Mouse (Mus musculus) heart, postnatal 14 days (tissue): ENCODE measurements around the gene Zbtb3. TPM values are rescaled to one million over a fixed set of nuclear protein-coding genes. Genes with fewer than 3 reads are reported as not detected.
A peak's percentile ranks its signal among the peaks of the same experiment; 100 is the strongest.

Experiments
- DNase-seq, 2 experiments: peaks; one replicate each; pipeline ENCODE4 v3.0.0; 2021 to 2022
- intact Hi-C: fragments of 180-260 bp; cut with DNase I; formaldehyde crosslinking; loops from one replicate; pipeline ENCODE4 v1.15.1; 2025
- total RNA-seq, 2 experiments: library from RNA; stranded (reverse); gene quantifications; 2 replicates each; pipeline ENCODE4 v1.2.3; 2021

Gene Zbtb3
- total RNA-seq, 2 experiments from 2014 or later, result 1.2 to 2.3 TPM

DNA sequence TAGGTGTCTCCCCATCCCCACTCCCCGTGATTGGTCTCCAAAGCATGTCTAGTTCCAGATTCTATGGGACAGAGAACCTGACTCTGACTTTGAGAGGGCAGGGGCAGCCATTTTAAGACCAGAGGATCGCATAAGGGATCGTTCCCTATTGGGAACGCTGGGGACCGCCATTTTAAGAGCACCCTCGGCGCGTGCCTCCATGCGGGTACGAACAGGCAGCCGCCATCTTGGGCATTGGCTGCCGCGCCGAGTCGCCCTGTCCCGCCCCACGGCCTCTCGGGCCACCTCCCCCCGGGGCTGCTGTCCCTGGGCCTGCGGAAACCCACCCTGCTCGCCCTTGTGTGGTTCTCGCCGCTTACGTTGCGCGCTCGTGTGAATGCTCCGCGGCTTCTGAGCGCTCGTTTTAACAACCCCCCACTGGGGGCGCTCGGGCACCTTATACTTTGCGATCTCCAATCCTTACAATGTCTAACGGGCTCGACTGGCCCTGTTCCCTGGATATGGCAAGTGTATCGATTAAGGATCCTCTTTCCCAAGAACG, 35.0 kb downstream of the Zbtb3 start, which contains the start of gene Bscl2:
Gene Bscl2 (plus strand): TSS at position 217 of the 541 bp plus-strand sequence.
- DNase-seq, result peak; percentile 78 to 84
- intact Hi-C loops, result no loop called here

DNA sequence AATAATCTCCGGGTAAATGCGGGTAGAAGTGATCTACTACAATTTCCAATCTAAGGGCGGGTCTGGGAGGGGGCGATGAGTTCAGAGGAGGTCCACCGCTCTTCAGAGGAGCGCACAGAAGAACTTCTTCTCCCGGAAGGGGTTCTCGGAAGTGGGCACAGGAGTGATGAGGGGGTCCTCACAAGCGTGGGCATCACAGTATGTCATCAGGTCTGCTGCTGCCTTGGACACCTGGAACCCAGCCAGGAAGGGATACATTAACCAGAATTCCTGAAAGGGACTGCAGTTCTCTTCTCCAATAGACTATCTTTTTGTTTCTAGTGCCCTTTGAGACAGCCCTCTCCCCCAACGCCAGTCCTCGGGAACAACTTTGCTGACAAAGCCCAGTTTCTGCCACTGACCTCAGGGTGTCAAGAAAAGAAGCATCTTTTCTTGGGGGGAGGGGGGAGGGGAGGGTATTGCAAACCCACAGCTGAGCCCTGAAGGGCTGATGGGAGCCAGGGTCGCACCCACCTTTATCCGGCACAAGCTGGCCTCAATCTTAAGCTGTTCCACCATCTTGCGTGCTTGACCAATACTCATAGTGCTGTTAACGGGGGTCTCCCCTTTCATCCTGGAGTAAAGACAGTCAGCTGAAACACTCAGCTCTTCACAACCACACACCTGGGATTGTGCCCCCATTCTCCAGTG, 35.8 kb downstream of the Zbtb3 start:
- intact Hi-C loops, result no loop called here
- peak; percentile 24 to 45 for DNase-seq

DNA sequence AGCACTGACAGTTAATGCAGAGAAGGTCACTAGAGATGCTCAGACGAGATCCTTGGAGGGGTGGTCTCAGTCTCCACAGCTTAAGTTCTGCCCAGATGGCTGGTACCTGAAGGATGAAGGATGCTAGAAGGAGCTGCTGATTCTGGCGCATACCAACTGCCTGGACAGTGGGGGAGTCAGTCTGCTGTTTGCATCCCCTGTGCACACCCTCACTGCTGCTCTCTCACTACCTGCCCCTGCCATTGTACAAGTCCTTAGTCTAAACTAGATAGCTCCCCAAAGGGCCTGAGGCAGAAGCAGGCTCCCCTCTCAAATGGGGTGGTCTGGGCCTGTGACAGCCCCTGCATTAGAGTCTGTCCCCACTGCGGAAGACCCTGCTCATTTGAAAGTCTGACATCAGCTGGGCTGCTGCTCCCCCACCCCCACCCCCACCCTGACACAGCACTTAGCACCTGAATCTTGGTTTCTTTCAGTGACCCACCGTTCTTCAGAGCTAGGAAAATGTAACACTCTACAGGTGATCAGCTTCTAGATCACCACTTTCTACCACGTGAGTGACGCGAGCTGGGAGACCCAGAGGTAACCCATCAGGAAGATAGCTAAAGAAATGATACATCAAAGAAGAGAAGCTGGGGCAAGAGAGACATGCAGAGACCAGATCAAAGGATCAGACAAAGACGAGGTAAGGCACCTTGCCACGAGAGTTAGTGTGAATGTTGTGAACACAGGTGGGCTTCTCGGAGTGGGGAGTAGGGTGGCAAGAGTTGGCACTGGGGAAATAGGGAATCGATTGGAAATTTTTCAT, 37.0 kb downstream of the Zbtb3 start, which contains the start of gene Gng3:
Gene Gng3 (minus strand): TSS at position 92 of the 805 bp plus-strand sequence.
- intact Hi-C loops, result no loop called here

DNA sequence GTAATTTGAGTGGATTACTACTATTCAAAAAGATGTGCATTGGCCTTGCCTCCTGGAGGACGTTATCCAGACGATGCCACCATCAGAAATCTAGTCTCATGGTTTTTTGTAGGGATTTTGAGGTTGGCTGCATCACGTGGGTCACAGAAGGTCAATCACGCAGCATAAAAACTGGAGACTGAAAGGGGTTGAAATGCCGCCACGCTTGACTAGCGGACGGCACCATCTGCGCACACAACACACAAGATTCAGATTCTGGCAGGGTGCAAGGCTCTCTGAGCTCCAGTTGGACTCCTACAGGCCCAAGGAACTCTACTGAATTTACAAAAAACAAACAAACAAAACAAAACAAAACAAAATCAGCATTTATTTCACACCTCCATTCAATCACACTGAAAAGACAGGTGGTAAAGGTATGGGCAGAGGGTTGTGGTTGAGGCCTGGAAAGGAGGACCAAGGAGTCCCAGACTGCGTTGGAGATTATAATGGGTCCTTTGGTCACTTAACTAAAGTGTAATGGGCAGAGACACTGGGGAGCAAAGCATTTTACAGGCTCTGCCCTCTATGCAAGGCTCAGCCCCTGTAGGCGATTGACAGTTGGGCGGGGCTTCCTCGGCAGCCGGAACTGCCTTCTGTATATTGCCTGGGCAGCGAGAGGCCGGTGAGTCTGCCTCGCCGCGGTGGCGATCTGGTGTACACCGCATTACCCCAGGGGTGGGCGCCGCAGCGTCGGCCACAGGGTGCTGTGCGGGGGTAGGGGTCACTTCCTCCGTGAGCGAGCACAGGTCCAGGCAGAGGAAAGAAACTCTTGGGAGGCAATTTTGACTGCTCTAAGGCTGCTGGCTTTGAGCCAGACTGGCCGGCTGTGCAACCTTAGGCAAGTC, 37.8 kb downstream of the Zbtb3 start:
- intact Hi-C loops, result loop anchor here (5.0 kb wide), 2 partner anchors 47 to 127 kb away; partner anchors contain the start of genes 1810009A15Rik, Eef1g and Gm49416
- DNase-seq, result peak; percentile 70 to 79

More for the DNA sequence above, 37.0 kb downstream of the Zbtb3 start, which contains the start of gene Gng3:
- no peak for DNase-seq

DNA sequence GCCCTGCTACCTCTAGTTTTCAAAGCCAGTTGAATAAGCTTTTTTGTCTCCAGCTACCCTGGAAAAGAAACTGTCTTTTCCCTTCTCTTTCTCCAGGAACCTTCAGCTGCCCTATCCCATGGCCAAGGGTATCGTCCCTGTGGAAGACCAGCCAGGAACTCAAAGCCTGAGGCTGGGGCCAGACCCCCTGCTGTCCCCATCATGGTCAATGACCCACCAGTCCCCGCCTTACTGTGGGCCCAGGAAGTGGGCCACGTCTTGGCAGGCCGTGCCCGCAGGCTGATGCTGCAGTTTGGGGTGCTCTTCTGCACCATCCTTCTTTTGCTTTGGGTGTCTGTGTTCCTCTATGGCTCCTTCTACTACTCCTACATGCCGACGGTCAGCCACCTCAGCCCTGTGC, 38.7 kb downstream of the Zbtb3 start:
- intact Hi-C loops, result loop anchor here (5.0 kb wide), 2 partner anchors 46 to 126 kb away; partner anchors contain the start of genes 1810009A15Rik, Eef1g and Gm49416
- DNase-seq, result no peak

DNA sequence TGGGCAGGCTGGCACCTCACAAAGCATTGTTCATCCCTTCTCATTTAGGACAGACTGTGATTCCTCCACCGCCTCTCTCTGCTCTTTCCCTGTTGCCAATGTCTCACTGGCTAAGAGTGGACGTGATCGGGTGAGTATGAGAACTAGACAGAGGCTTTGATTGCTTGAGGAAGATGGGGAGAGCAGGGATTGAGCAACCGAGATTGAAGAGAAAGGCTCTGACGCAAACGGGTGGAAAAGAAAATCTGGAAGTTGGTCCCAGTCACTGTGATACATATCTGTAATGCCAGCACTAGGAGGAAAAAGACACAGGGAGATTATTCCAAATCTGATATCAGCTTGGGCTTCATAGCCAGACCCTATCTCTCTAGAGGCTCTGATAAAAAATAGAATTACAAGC, 40.6 kb downstream of the Zbtb3 start:
- DNase-seq, result no peak
- intact Hi-C loops, result loop anchor here (5.0 kb wide), 2 partner anchors 44 to 124 kb away; partner anchors contain the start of genes 1810009A15Rik, Eef1g and Gm49416

DNA sequence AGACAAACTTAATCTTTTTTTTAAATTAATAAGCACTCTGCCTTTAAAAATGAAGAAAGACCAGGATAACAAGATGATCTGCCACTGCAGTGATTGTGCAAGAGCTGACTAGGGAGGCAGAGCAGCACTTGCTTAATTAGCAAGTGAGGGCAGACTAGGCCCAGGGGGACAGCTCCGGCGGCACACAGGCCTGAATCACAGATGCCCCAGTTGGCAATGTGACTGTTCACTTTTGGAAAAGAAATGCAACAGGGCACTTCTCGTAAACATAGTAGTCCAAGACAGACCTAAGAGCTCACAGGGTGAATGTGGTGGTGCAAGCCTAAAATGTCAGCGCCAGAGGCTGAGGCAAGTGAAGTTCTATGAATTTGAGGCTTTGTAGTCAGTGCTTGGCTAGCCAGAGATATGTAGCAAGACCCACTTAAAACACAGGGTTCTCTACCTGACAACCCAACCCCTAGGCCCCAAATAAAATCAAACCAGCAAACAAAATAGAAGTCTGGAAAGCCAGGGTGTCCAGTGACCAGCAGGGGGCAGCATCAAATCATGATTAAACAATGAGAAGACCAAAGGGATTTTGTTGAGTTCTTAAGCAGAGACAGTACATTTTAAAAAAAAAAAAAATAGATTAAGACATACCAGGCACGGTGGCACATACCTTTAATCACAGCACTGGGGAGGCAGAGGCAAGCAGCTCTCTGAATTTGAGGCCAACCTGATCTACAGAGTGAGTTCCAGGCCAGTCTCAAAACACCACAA, 42.2 kb downstream of the Zbtb3 start:
- intact Hi-C loops, result loop anchor here (5.0 kb wide), 2 partner anchors 43 to 123 kb away; partner anchors contain the start of genes 1810009A15Rik, Eef1g and Gm49416
- peak; percentile 79 to 88 for DNase-seq

DNA sequence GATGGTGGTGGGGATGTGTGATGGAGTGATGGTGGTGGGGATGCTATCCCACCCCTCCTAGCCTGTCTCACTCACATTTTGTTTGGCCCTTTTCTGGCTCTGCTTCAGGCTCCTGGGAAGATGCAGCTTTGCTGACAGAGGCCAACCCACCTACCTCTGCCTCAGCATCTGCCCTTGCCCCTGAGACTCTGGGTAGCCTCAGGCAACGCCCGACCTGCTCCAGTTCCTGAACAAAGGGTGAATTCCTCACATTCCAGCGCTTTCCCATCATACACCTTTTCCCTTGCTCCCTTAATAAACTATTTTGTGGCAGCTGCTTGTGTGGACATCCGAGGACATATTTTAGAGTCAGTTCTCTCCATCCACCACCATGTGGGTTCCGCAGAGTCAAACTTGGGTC, 46.0 kb downstream of the Zbtb3 start:
- no peak for DNase-seq
- intact Hi-C loops, result no loop called here

DNA sequence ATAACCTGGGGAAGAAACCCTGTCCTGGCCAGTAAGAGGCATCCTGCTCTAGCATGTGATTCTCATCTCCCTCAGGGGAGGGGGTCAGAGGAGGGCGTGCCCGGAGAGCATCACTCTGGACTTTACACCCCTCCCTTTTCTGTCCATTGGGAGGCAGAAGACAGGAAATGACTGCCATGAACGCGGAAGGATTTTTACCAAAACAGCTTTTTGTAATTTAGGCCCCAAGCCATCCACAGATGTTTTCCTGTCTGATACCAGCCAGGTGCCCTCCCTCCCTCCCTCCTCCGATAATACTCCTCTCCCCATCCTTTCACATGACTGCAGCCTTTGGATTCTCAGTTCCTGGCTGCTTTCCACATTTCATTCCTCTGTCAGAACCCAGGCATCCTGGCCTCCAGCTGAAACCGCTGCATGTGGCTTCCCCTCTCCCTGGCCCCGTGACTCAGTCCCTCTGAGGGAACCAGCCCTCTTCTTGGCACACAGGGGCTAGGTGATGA, 48.1 kb downstream of the Zbtb3 start, which contains the start of gene Lrrn4cl:
Gene Lrrn4cl (plus strand): TSS at position 367 of the 500 bp plus-strand sequence.
- intact Hi-C loops, result no loop called here
- DNase-seq, result peak; percentile 25 to 57

DNA sequence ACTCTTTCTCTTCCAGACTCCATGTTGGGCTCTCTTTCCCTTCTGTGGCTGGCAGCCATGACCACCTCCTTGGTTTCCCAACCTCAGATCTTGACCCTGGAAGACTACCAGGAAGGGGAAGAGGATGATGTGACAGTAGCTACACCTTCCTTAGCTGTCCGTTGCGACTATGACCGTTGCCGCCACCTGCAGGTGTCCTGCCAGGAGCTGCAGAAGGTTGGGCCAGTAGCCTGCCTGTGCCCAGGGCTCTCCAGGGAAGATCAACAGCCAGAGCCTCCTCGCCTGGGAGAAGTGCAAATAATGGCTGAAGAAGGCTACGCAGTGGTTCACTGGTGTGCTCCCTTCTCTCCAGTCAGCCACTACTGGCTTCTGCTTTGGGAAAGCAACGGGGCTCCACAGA, 49.3 kb downstream of the Zbtb3 start:
- intact Hi-C loops, result no loop called here
- DNase-seq, result no peak

DNA sequence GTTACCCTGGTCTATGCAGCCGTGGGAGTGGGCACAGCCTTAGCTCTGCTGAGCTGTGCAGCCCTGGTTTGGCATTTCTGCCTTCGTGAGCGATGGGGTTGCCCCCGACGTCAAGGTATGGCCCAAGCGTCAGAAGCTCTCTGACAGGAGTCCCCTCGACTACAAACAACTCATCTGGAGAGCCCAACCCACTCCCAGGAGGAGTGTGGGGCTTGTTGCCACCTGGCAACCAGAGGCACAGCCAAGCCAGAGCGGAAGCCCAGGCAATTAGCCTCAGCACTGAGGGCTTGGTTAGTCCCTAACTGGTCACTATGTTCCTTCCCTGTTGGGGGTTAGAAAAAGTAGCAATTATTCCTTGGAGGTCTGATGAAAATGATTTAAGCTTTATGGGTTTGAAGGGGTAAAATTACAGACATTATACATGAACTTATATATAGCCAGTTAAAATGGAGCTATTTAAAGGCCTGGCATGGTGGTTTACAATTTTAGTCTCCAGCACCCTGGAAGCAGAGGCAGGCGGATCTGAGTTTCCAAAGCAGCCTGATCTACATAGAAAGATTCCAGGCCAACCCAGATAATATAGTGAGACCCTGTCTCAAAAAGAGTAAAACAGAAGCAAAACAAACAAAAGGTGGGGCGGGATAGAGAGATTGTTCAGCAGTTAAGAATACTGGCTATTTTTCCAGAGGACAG, 50.0 kb downstream of the Zbtb3 start:
- peak in 1 of 2 experiments; percentile 13 for DNase-seq
- intact Hi-C loops, result no loop called here

DNA sequence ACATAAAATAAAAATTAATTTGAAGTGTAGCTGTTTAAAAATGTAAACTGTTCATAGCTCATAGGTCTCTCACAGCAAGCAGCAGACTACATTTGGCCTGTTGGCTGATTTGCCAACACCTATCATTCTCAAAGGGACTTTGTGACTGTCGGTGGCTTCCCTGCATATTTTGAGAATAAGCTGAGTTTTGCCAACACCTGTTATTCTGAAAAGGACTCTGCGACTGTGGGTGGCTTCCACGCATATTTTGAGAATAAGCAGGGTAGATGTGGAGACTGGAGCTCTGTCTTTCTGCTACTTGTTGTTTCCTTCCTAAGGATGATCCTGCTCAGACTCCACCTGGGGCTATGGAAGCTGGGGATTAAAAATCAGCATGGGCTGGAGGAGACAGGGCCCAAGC, 50.8 kb downstream of the Zbtb3 start:
- intact Hi-C loops, result no loop called here
- DNase-seq, result no peak

Other genes with a start within 250 kb of the Zbtb3 start
- under 1 TPM; 0.05 to 0.17 TPM for gene Slc22a8, start 211.3 kb upstream of the Zbtb3 start, total RNA-seq
- gene Slc22a6, start 184.5 kb upstream of the Zbtb3 start, total RNA-seq, result not detected
- gene Chrm1, start 138.8 kb upstream of the Zbtb3 start, total RNA-seq, result under 1 TPM in 1 of 2 experiments, not detected in 1; 0.05 TPM
- 10 to 100 TPM; 39.8 to 50.9 TPM for gene Slc3a2, start 79.2 kb upstream of the Zbtb3 start, total RNA-seq
- 10 to 100 TPM; 19.1 to 20.1 TPM for gene Wdr74, start 66.7 kb upstream of the Zbtb3 start, total RNA-seq
- gene 1700092M07Rik, start 61.8 kb upstream of the Zbtb3 start, total RNA-seq, result under 1 TPM in 1 of 2 experiments, not detected in 1; 0.95 TPM
- gene Stx5a, start 61.1 kb upstream of the Zbtb3 start, total RNA-seq, result 10 to 100 TPM; 37.4 to 40.5 TPM
- gene Nxf1, start 45.5 kb upstream of the Zbtb3 start, total RNA-seq, result 10 to 100 TPM; 59.3 to 59.5 TPM
- gene Tmem223, start 31.6 kb upstream of the Zbtb3 start, total RNA-seq, result 100 to 1,000 TPM; 110 to 121 TPM
- 10 to 100 TPM; 15.7 to 17.9 TPM for gene Tmem179b, start 28.1 kb upstream of the Zbtb3 start, total RNA-seq
- gene Taf6l, start 16.1 kb upstream of the Zbtb3 start, total RNA-seq, result 1 to 10 TPM; 7.2 to 8.9 TPM
- gene Polr2g, start 4.0 kb upstream of the Zbtb3 start, total RNA-seq, result 10 to 100 TPM; 53.9 to 63.0 TPM
- 10 to 100 TPM; 15.1 to 15.4 TPM for gene Ttc9c, start 16.8 kb downstream of the Zbtb3 start, total RNA-seq
- 10 to 100 TPM; 48.5 to 51.1 TPM for gene Hnrnpul2, start 17.5 kb downstream of the Zbtb3 start, total RNA-seq
- not detected for gene AC129217.1, start 27.2 kb downstream of the Zbtb3 start, total RNA-seq
- 10 to 100 TPM; 21.3 to 28.0 TPM for gene Bscl2, start 34.9 kb downstream of the Zbtb3 start, total RNA-seq
- not detected for gene Gng3, start 36.6 kb downstream of the Zbtb3 start, total RNA-seq
- gene Lrrn4cl, start 48.2 kb downstream of the Zbtb3 start, total RNA-seq, result 1 to 10 TPM; 3.4 to 5.4 TPM
- gene Ubxn1, start 68.9 kb downstream of the Zbtb3 start, total RNA-seq, result 100 to 1,000 TPM; 109 to 116 TPM
- 10 to 100 TPM; 53.3 to 53.8 TPM for gene Uqcc3, start 78.4 kb downstream of the Zbtb3 start, total RNA-seq
- gene Lbhd1, start 81.2 kb downstream of the Zbtb3 start, total RNA-seq, result 1 to 10 TPM; 3.9 to 6.1 TPM
- gene Gm49403, start 81.4 kb downstream of the Zbtb3 start, total RNA-seq, result not detected
- gene 1810009A15Rik, start 86.3 kb downstream of the Zbtb3 start, total RNA-seq, result 10 to 100 TPM; 16.0 to 16.4 TPM
- 1 to 10 TPM in 1 of 2 experiments, not detected in 1; 1.2 TPM for gene Gm49416, start 86.4 kb downstream of the Zbtb3 start, total RNA-seq
- 10 to 100 TPM; 12.3 to 12.9 TPM for gene Ints5, start 90.5 kb downstream of the Zbtb3 start, total RNA-seq
- 10 to 100 TPM; 60.6 to 63.7 TPM for gene Ganab, start 95.5 kb downstream of the Zbtb3 start, total RNA-seq
- gene B3gat3, start 117.8 kb downstream of the Zbtb3 start, total RNA-seq, result 10 to 100 TPM; 37.1 to 38.0 TPM
- 10 to 100 TPM; 12.4 to 12.7 TPM for gene Rom1, start 126.8 kb downstream of the Zbtb3 start, total RNA-seq
- 10 to 100 TPM; 12.5 to 16.2 TPM for gene Eml3, start 127.0 kb downstream of the Zbtb3 start, total RNA-seq
- gene Mta2, start 139.3 kb downstream of the Zbtb3 start, total RNA-seq, result 10 to 100 TPM; 42.1 to 44.8 TPM
- gene Tut1, start 151.3 kb downstream of the Zbtb3 start, total RNA-seq, result 1 to 10 TPM; 7.6 TPM
- gene Eef1g, start 164.5 kb downstream of the Zbtb3 start, total RNA-seq, result 100 to 1,000 TPM; 220 to 273 TPM
- gene Ahnak, start 186.7 kb downstream of the Zbtb3 start, total RNA-seq, result 100 to 1,000 TPM; 288 to 310 TPM